Mouse (Mus musculus) CH12.LX (cell line): ENCODE measurements around the gene Slc38a5. TPM values are rescaled to one million over a fixed set of nuclear protein-coding genes. Genes with fewer than 3 reads are reported as not detected.

ENCODE experiments used
- DNase-seq: peaks from one replicate; pipeline ENCODE4 v3.0.0-alpha.2; 2013; ENCODE audit errors: extremely low read depth
- H3K27ac ChIP-seq: 2 replicates; pipeline ENCODE4 v1.5.1; 2012; ENCODE audit warnings: low read depth, mild to moderate bottlenecking, control low read depth, moderate library complexity; ENCODE audit not compliant: insufficient read depth
- H3K27me3 ChIP-seq: replicated peaks from 2 replicates; pipeline ENCODE3; 2012; ENCODE audit warnings: inconsistent platforms
- H3K36me3 ChIP-seq, 2 experiments: replicated peaks in 1 of 2; 2 replicates each; pipeline versions ENCODE3 to v1.6.1; 2012; ENCODE audit warnings: inconsistent platforms in 1 of 2, low read length in 1 of 2, mild to moderate bottlenecking in 1 of 2, mixed read lengths in 1 of 2, moderate library complexity in 1 of 2; ENCODE audit not compliant: control insufficient read depth in 1 of 2, insufficient read depth in 1 of 2
- H3K4me1 ChIP-seq, 2 experiments: 2 replicates each; pipeline ENCODE4 v1.6.1; 2012; ENCODE audit warnings: inconsistent platforms in 1 of 2, moderate library complexity in 1 of 2; ENCODE audit not compliant: insufficient read depth in 2 of 2, control insufficient read depth in 1 of 2
- H3K4me2 ChIP-seq: 2 replicates; pipeline ENCODE4 v1.6.1; 2012; ENCODE audit warnings: low read depth, mild to moderate bottlenecking, control low read depth; ENCODE audit not compliant: poor library complexity, insufficient read depth, severe bottlenecking
- H3K4me3 ChIP-seq, 3 experiments: fragments of 150-350 bp in 1 of 3; sonication (generic) in 1 of 3; replicated peaks in 1 of 3; 2 replicates each; pipeline versions ENCODE3 to v1.5.1; 2011 to 2012; ENCODE audit warnings: low read depth in 2 of 3, low read length in 2 of 3, mild to moderate bottlenecking in 2 of 3, moderate library complexity in 2 of 3, control low read depth in 1 of 3, improper control_type of control experiment in 1 of 3, inconsistent platforms in 1 of 3, mixed read lengths in 1 of 3; ENCODE audit not compliant: poor library complexity in 1 of 3
- H3K79me2 ChIP-seq: replicated peaks from 2 replicates; pipeline ENCODE4 v1.6.1; 2012; ENCODE audit warnings: mild to moderate bottlenecking, moderate library complexity; ENCODE audit not compliant: control insufficient read depth, poor library complexity, insufficient read depth, severe bottlenecking; ENCODE audit errors: extremely low read depth
- H3K9ac ChIP-seq: 2 replicates; pipeline ENCODE4 v1.6.1; 2012; ENCODE audit warnings: low read depth, mild to moderate bottlenecking, control low read depth, moderate library complexity; ENCODE audit not compliant: insufficient read depth
- H3K9me3 ChIP-seq: replicated peaks from 2 replicates; pipeline ENCODE3; 2012; ENCODE audit warnings: low read length, inconsistent platforms, mixed read lengths
- BHLHE40 ChIP-seq: IDR thresholded peaks from 2 replicates; pipeline ENCODE4 v1.6.1; 2011; ENCODE audit warnings: mild to moderate bottlenecking, low read depth, low read length, improper control_type of control experiment
- CHD1 ChIP-seq: IDR thresholded peaks from 2 replicates; pipeline ENCODE4 v1.6.1; 2012; ENCODE audit warnings: low read depth, low read length, improper control_type of control experiment, inconsistent platforms
- CHD2 ChIP-seq: IDR thresholded peaks from 2 replicates; pipeline ENCODE4 v1.6.1; 2011; ENCODE audit warnings: low read length, improper control_type of control experiment
- CTCF ChIP-seq, 2 experiments: IDR thresholded peaks in 1 of 2; conservative IDR thresholded peaks in 1 of 2; 2 replicates each; pipeline ENCODE4 v1.5.1; 2011 to 2012; ENCODE audit warnings: low read depth in 2 of 2, low read length in 2 of 2, improper control_type of control experiment in 1 of 2, inconsistent platforms in 1 of 2, mild to moderate bottlenecking in 1 of 2, moderate library complexity in 1 of 2
- ELF1 ChIP-seq: IDR thresholded peaks from 2 replicates; pipeline ENCODE4 v1.6.1; 2014; ENCODE audit warnings: low read depth, mild to moderate bottlenecking, inconsistent platforms, low read length, improper control_type of control experiment
- EP300 ChIP-seq: IDR thresholded peaks from 2 replicates; pipeline ENCODE4 v1.6.1; 2011; ENCODE audit warnings: low read length, improper control_type of control experiment
- GABPA ChIP-seq: IDR thresholded peaks from 2 replicates; pipeline ENCODE4 v1.6.1; 2012; ENCODE audit warnings: low read depth, low read length, improper control_type of control experiment, inconsistent platforms; ENCODE audit not compliant: insufficient replicate concordance
- JUN ChIP-seq: IDR thresholded peaks from 2 replicates; pipeline ENCODE4 v1.6.1; 2011; ENCODE audit warnings: low read depth, mild to moderate bottlenecking, low read length, improper control_type of control experiment, moderate library complexity; ENCODE audit not compliant: insufficient read depth
- JUND ChIP-seq: conservative IDR thresholded peaks from 2 replicates; pipeline ENCODE4 v1.6.1; 2011; ENCODE audit warnings: low read depth, low read length, improper control_type of control experiment
- KAT2A ChIP-seq: IDR thresholded peaks from 2 replicates; pipeline ENCODE4 v1.6.1; 2012; ENCODE audit warnings: low read length, improper control_type of control experiment, inconsistent platforms; ENCODE audit not compliant: insufficient replicate concordance
- MAFK ChIP-seq: IDR thresholded peaks from 2 replicates; pipeline ENCODE4 v1.6.1; 2011; ENCODE audit warnings: low read length, improper control_type of control experiment; ENCODE audit not compliant: insufficient replicate concordance
- MAX ChIP-seq: IDR thresholded peaks from 2 replicates; pipeline ENCODE4 v1.6.1; 2011; ENCODE audit warnings: low read length, improper control_type of control experiment
- MEF2A ChIP-seq: IDR thresholded peaks from 2 replicates; pipeline ENCODE4 v1.6.1; 2014; ENCODE audit warnings: low read depth, mild to moderate bottlenecking, inconsistent platforms, low read length, improper control_type of control experiment, borderline replicate concordance
- MYC ChIP-seq: IDR thresholded peaks from 2 replicates; pipeline ENCODE4 v1.6.1; 2011; ENCODE audit warnings: low read depth, mild to moderate bottlenecking, improper control_type of control experiment, low read length
- NELFE ChIP-seq: IDR thresholded peaks from 2 replicates; pipeline ENCODE4 v1.6.1; 2011; ENCODE audit warnings: low read depth, low read length, improper control_type of control experiment
- NRF1 ChIP-seq: IDR thresholded peaks from 2 replicates; pipeline ENCODE4 v1.6.1; 2014; ENCODE audit warnings: low read depth, mild to moderate bottlenecking, inconsistent platforms, low read length, improper control_type of control experiment, moderate library complexity
- RAD21 ChIP-seq: IDR thresholded peaks from 2 replicates; pipeline ENCODE4 v1.6.1; 2011; ENCODE audit warnings: low read depth, mild to moderate bottlenecking, low read length, improper control_type of control experiment, moderate library complexity
- RCOR1 ChIP-seq: conservative IDR thresholded peaks from 2 replicates; pipeline ENCODE4 v1.6.1; 2012; ENCODE audit warnings: low read depth, mild to moderate bottlenecking, inconsistent platforms, low read length, improper control_type of control experiment
- SIN3A ChIP-seq: IDR thresholded peaks from 2 replicates; pipeline ENCODE4 v1.6.1; 2012; ENCODE audit warnings: low read length, improper control_type of control experiment, inconsistent platforms
- TCF12 ChIP-seq: IDR thresholded peaks from 2 replicates; pipeline ENCODE4 v1.6.1; 2014; ENCODE audit warnings: low read depth, mild to moderate bottlenecking, inconsistent platforms, low read length, improper control_type of control experiment
- UBTF ChIP-seq: IDR thresholded peaks from 2 replicates; pipeline ENCODE4 v1.6.1; 2012; ENCODE audit warnings: low read depth, mild to moderate bottlenecking, inconsistent platforms, low read length, improper control_type of control experiment, moderate library complexity
- USF1 ChIP-seq: IDR thresholded peaks from 2 replicates; pipeline ENCODE4 v1.6.1; 2014; ENCODE audit warnings: low read depth, mild to moderate bottlenecking, inconsistent platforms, low read length, improper control_type of control experiment
- USF2 ChIP-seq: conservative IDR thresholded peaks from 2 replicates; pipeline ENCODE4 v1.6.1; 2011; ENCODE audit warnings: low read depth, low read length, improper control_type of control experiment
- dilution Hi-C: fragments of 300-500 bp; cut with MboI; formaldehyde crosslinking; loops from 2 replicates; pipeline ENCODE4 v1.14.3; 2020; ENCODE audit warnings: low sequenced_read_pairs; ENCODE audit not compliant: extremely low pct_unique_long_range_greater_than_20kb, extremely low pct_ligation_motif_present
- in situ Hi-C: fragments of 300-500 bp; cut with MboI; formaldehyde crosslinking; loops from 3 replicates; pipeline ENCODE4 v1.14.3; 2019; ENCODE audit warnings: low sequenced_read_pairs, low pct_ligation_motif_present, low pct_unique_long_range_greater_than_20kb, mixed read lengths
- polyA plus RNA-seq: library from polyadenylated mRNA; unstranded; fragments of >175 nt; gene quantifications from 2 replicates; pipeline ENCODE4 v1.2.1, GENCODE M21; 2012; ENCODE audit warnings: low read depth; ENCODE audit not compliant: insufficient read length
- total RNA-seq, 2 experiments: library from RNA; depleted of rRNA; stranded (reverse); fragments of 300-350 nt in 1 of 2; fragments of >200 nt in 1 of 2; gene quantifications; 2 replicates each; pipeline ENCODE4 v1.2.3; 2012 to 2014

Gene Slc38a5
- total and polyA plus RNA-seq, 3 experiments = not detected

DNA sequence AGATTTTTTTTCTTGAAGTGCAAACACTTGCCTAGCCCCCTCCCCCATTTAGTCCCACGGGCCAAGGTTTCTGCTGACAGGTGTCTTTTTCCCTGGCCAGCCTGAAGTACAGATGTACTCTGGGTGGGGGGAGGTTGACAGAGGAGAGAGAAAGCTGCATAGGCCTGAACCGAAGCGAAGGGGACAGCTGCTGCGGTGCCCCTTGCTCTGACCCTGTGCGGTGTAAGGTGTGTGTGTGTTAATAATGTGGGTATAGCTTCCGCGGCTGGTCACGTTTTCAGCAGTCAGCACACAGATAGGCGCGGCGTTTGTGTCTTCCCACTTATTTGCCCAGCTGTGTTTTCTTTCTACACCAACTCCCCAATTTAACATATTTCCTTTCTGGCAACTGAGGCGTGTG is 11.5 kb upstream of the Slc38a5 start:
- H3K9ac ChIP-seq = no peak overlapping the region
- TF ChIP-seq MAX (no peak), BHLHE40 (no peak), CHD1 (no peak), JUND (no peak), USF1 (no peak), MYC (no peak), UBTF (no peak), RCOR1 (no peak), ELF1 (no peak), CHD2 (no peak), TCF12 (no peak), SIN3A (no peak), KAT2A (no peak), RAD21 (no peak), NRF1 (no peak), JUN (no peak), CTCF (conservative IDR thresholded peaks at IDR 0.05 in 1 of 2, IDR thresholded peaks at IDR 0.05 in 1 of 2; ENCODE audit: low read depth in 2 of 2, low read length in 2 of 2) (no peak), GABPA (no peak), EP300 (no peak), MEF2A (no peak)
- TF ChIP-seq, all 38 proteins: peak for 0
- Histone ChIP-seq H3K27ac (no peak overlapping the region), H3K4me2 (no peak overlapping the region), H3K36me3 (no peaks in the 10 kb centered on the region), H3K27me3 (no peaks in the 10 kb centered on the region), H3K79me2 (no peaks in the 10 kb centered on the region), H3K9me3 (no peaks in the 10 kb centered on the region), H3K4me3 (no peak overlapping the region), H3K4me1 (no peaks in the 10 kb centered on the region)
- DNase-seq = no peak
- in situ Hi-C loops = no loop called here
- dilution Hi-C loops = no loop called here

DNA sequence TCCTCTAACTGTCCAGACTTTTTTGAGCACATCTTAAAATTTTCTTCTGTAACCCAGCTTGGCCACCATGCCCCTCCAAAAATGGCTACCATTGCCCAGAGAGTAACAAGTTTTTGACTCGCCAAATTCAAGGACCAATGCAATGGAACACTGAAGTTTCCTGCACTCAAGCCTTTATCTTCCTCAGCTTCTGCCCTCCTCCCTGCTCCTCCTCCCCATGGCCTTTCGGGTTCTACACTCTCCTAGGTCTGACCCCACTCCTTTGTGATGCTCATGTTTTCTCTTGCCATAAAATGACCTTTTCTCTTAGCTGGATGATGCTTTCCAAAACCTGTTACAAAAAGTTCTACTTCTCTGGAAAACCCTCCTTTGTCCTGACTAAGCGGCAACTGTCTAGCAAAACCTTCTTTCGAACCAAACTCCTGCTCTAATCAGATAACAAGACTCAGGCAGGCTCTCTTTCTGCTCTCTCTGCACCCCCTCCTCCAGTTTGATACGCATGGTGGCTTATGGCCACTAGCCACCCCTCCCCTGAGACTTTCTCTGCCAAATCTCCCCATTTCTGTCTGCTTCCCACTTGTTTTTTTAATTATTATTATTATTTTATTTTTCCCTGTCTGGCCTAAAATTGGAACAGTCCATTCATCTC is 7.7 kb upstream of the Slc38a5 start:
- no peak for DNase-seq
- in situ Hi-C loops = no loop called here

More for the DNA sequence above, 7.7 kb upstream of the Slc38a5 start:
- TF ChIP-seq USF2 (no peak), NELFE (no peak), MAFK (no peak)
- Histone ChIP-seq H3K79me2 (no peaks in the 10 kb centered on the region), H3K9me3 (no peaks in the 10 kb centered on the region), H3K27ac (no peak overlapping the region), H3K27me3 (no peaks in the 10 kb centered on the region), H3K4me1 (no peaks in the 10 kb centered on the region), H3K4me2 (no peak overlapping the region), H3K4me3 (no peak overlapping the region), H3K9ac (no peak overlapping the region), H3K36me3 (no peaks in the 10 kb centered on the region)
- dilution Hi-C loops = no loop called here
